Mouse (Mus musculus) forebrain, embryonic 15.5 days (tissue): Measurements from ENCODE around the gene Ghdc. TPM values are rescaled to one million over a fixed set of nuclear protein-coding genes. Genes with fewer than 3 reads are reported as not detected.

ENCODE experiments used
- polyA plus RNA-seq: library from polyadenylated mRNA; unstranded; fragments of >200 nt; fragmentation: Nextera tagmentation; extraction: Ambion mirVana; gene quantifications from 2 replicates; pipeline ENCODE4 v1.2.1, GENCODE M21; 2015

The Ghdc gene
- polyA plus RNA-seq, 1 experiment from 2014 or later, result 3.0 TPM

Other genes with a start within 250 kb of the Ghdc start
- 230 and 237 TPM in 2 replicates for gene Acly, start 243.0 kb downstream of the Ghdc start, polyA plus RNA-seq
- 1.1 and 2.1 TPM in 2 replicates for gene Ttc25, start 225.3 kb downstream of the Ghdc start, polyA plus RNA-seq
- gene Cnp, start 196.1 kb downstream of the Ghdc start, polyA plus RNA-seq, result 23.4 and 26.9 TPM in 2 replicates
- gene Nkiras2, start 151.7 kb downstream of the Ghdc start, polyA plus RNA-seq, result 90.5 and 91.3 TPM in 2 replicates
- gene Dnajc7, start 150.8 kb downstream of the Ghdc start, polyA plus RNA-seq, result 294 and 295 TPM in 2 replicates
- gene Zfp385c, start 78.5 kb downstream of the Ghdc start, polyA plus RNA-seq, result 0.23 and 0.31 TPM in 2 replicates
- gene Dhx58, start 66.7 kb downstream of the Ghdc start, polyA plus RNA-seq, result 1.4 and 2.4 TPM in 2 replicates
- gene Kat2a, start 58.5 kb downstream of the Ghdc start, polyA plus RNA-seq, result 53.1 and 54.4 TPM in 2 replicates
- 0.24 and 0.41 TPM in 2 replicates for gene Hspb9, start 57.1 kb downstream of the Ghdc start, polyA plus RNA-seq
- gene Rab5c, start 32.7 kb downstream of the Ghdc start, polyA plus RNA-seq, result 30.3 and 31.6 TPM in 2 replicates
- gene Kcnh4, start 11.0 kb downstream of the Ghdc start, polyA plus RNA-seq, result 4.6 TPM in 2 replicates
- 1.0 and 1.1 TPM in 2 replicates for gene Hcrt, start 8.0 kb downstream of the Ghdc start, polyA plus RNA-seq
- 11.4 and 13.3 TPM in 2 replicates for gene Stat5b, start 79.8 kb upstream of the Ghdc start, polyA plus RNA-seq
- 0.71 and 1.0 TPM in 2 replicates for gene Stat5a, start 88.4 kb upstream of the Ghdc start, polyA plus RNA-seq
- 31.1 and 32.3 TPM in 2 replicates for gene Stat3, start 168.6 kb upstream of the Ghdc start, polyA plus RNA-seq
- gene Cavin1, start 199.9 kb upstream of the Ghdc start, polyA plus RNA-seq, result 29.4 and 30.1 TPM in 2 replicates
- gene Atp6v0a1, start 238.5 kb upstream of the Ghdc start, polyA plus RNA-seq, result 84.3 and 84.6 TPM in 2 replicates